Mouse (Mus musculus): ENCODE measurements around the gene Psmc5.

Psmc5 gene

GRCm38 (mm10) chr11:106268326-106269059, 12.5 kb downstream of the Psmc5 start:
- in situ Hi-C loops (cut with MseI, MboI) = no loop called here

GRCm38 (mm10) chr11:106269060-106269431, 13.1 kb downstream of the Psmc5 start:
- in situ Hi-C loops (cut with MseI, MboI) = no loop called here

GRCm38 (mm10) chr11:106271131-106271793, 15.3 kb downstream of the Psmc5 start:
- in situ Hi-C loops (cut with MseI, MboI) = no loop called here

GRCm38 (mm10) chr11:106271794-106272643, 16.1 kb downstream of the Psmc5 start:
- in situ Hi-C loops (cut with MseI, MboI) = no loop called here

- in situ Hi-C loops (cut with MseI, MboI) = no loop called here
Observed at GRCm38 (mm10) chr11:106272644-106273310, 16.8 kb downstream of the Psmc5 start, which contains the start of gene Smarcd2. Gene Smarcd2 (minus strand): TSS chr11:106272972.

GRCm38 (mm10) chr11:106273311-106273684, 17.3 kb downstream of the Psmc5 start:
- in situ Hi-C loops (cut with MseI, MboI) = no loop called here

- in situ Hi-C loops (cut with MseI, MboI) = no loop called here
Observed at GRCm38 (mm10) chr11:106273811-106274210, 17.9 kb downstream of the Psmc5 start.

- in situ Hi-C loops (cut with MseI, MboI) = no loop called here
Observed at GRCm38 (mm10) chr11:106274374-106274773, 18.4 kb downstream of the Psmc5 start.

- in situ Hi-C loops (cut with MseI, MboI) = no loop called here
Observed at GRCm38 (mm10) chr11:106274971-106275411, 19.0 kb downstream of the Psmc5 start.

GRCm38 (mm10) chr11:106276454-106276853, 20.5 kb downstream of the Psmc5 start, which contains the start of gene Tcam1:
Gene Tcam1 (plus strand): TSS chr11:106276672.
- in situ Hi-C loops (cut with MseI, MboI) = no loop called here

- in situ Hi-C loops (cut with MseI, MboI) = no loop called here
Observed at GRCm38 (mm10) chr11:106282452-106282851, 26.5 kb downstream of the Psmc5 start.

- in situ Hi-C loops (cut with MseI, MboI) = no loop called here
Observed at GRCm38 (mm10) chr11:106283371-106283770, 27.4 kb downstream of the Psmc5 start.

- in situ Hi-C loops (cut with MseI, MboI) = no loop called here
Observed at GRCm38 (mm10) chr11:106284126-106284525, 28.2 kb downstream of the Psmc5 start.

GRCm38 (mm10) chr11:106286206-106286605, 30.3 kb downstream of the Psmc5 start:
- in situ Hi-C loops (cut with MseI, MboI) = no loop called here

GRCm38 (mm10) chr11:106286987-106287386, 31.0 kb downstream of the Psmc5 start:
- in situ Hi-C loops (cut with MseI, MboI) = no loop called here

GRCm38 (mm10) chr11:106289369-106289768, 33.4 kb downstream of the Psmc5 start:
- in situ Hi-C loops (cut with MseI, MboI) = no loop called here

- in situ Hi-C loops (cut with MseI, MboI) = no loop called here
Observed at GRCm38 (mm10) chr11:106290376-106290775, 34.4 kb downstream of the Psmc5 start.

- in situ Hi-C loops (cut with MseI, MboI) = no loop called here
Observed at GRCm38 (mm10) chr11:106291861-106292260, 35.9 kb downstream of the Psmc5 start.

GRCm38 (mm10) chr11:106301765-106302164, 45.8 kb downstream of the Psmc5 start, which contains the start of gene Gh:
Gene Gh (minus strand): TSS chr11:106301865.
- in situ Hi-C loops (cut with MseI, MboI) = no loop called here

- in situ Hi-C loops (cut with MseI, MboI) = no loop called here
Observed at GRCm38 (mm10) chr11:106302634-106303033, 46.7 kb downstream of the Psmc5 start.

GRCm38 (mm10) chr11:106305348-106306064, 49.6 kb downstream of the Psmc5 start:
- in situ Hi-C loops (cut with MseI, MboI) = no loop called here
